Mouse (Mus musculus): ENCODE results near the gene Slc29a4. TPM values are rescaled to one million over a fixed set of nuclear protein-coding genes. Genes with fewer than 3 reads are reported as not detected.

Slc29a4 gene
- polyA plus RNA-seq, 1 experiment from 2014 or later, result 0.16 TPM

DNA sequence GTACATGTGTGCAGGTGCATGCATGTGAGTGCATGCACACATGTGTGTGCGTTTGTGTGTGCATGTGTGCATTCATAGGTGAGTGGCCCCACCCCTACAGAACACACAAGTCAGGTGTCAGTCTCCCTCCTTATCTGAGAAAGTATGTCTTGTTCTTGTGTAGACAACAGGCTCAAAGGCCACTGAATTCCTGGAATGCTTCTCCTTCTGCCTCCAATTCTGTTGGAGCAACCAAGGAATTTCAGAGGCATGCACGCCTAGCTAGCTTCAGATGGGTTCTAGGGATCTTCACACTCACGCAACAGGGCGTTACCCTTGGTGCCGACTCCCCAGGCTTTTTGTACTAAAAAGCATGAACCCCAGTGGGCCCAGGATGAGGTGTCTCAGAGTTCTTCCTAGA, 77.3 kb downstream of the Slc29a4 start:
- Histone ChIP-seq H3K4me3 (ENCODE audit: low read depth, low read length) (no peak overlapping the region), H3K9ac (replicated peaks) (no peak overlapping the region), H3K4me1 (ENCODE audit: insufficient read depth) (peaks cover 2% of the 10 kb centered on the region; the same call in 1 of the 2 replicates), H3K4me2 (ENCODE audit: low read depth, low read length) (no peak overlapping the region), H3K27me3 (ENCODE audit: insufficient read depth, low read length) (no peaks in the 10 kb centered on the region), H3K9me3 (ENCODE audit: low read length) (no peaks in the 10 kb centered on the region), H3K27ac (ENCODE audit: low read depth) (no peak overlapping the region), H3K36me3 (replicated peaks; ENCODE audit: insufficient read depth, low read length) (peaks cover 67% of the 10 kb centered on the region)
- TF ChIP-seq CTCF (IDR thresholded peaks at IDR 0.05; ENCODE audit: low read depth) (no peak), EP300 (IDR thresholded peaks at IDR 0.05; ENCODE audit: low read depth) (no peak)
- DNase-seq (no peak), ATAC-seq (no peak)
- WGBS (ENCODE audit: insufficient replicate concordance), result 70% methylated on average over 5 of the region's 5 CpGs

DNA sequence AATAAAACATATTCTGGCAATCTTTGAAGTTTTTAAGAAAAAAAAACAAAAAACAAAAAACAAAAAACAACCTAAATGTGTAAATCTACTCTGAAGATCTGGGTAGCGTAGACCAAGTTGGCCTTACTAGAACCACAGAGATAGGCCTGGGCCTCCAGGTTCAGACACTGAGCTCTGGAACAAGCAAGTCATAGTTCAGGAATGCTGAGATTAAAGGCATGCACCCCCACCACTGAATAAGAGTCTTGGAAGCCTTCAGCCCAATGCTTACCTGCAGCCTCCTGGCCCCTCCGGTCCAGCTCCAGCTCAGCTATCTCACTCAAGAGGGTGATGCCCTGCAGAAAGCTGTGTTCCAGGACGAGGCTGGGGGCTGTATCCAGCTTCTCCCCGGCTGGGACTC, 78.7 kb downstream of the Slc29a4 start:
- no peak for DNase-seq
- Histone ChIP-seq H3K4me1 (ENCODE audit: insufficient read depth) (peaks cover 2% of the 10 kb centered on the region; the same call in 1 of the 2 replicates), H3K36me3 (replicated peaks; ENCODE audit: insufficient read depth, low read length) (peaks cover 61% of the 10 kb centered on the region), H3K27ac (ENCODE audit: low read depth) (no peak overlapping the region), H3K9me3 (ENCODE audit: low read length) (no peaks in the 10 kb centered on the region), H3K27me3 (ENCODE audit: insufficient read depth, low read length) (no peaks in the 10 kb centered on the region), H3K4me2 (ENCODE audit: low read depth, low read length) (no peak overlapping the region), H3K9ac (replicated peaks) (no peak overlapping the region), H3K4me3 (ENCODE audit: low read depth, low read length) (no peak overlapping the region)
- no peak for ATAC-seq
- WGBS (ENCODE audit: insufficient replicate concordance), result 87% methylated on average over 4 of the region's 4 CpGs
- no peak for TF ChIP-seq CTCF (IDR thresholded peaks at IDR 0.05; ENCODE audit: low read depth)
- no peak for TF ChIP-seq EP300 (IDR thresholded peaks at IDR 0.05; ENCODE audit: low read depth)

GRCm38 (mm10) chr5:142771964-142772363, 79.7 kb downstream of the Slc29a4 start:
- peak; percentile 78 for ATAC-seq
- no peak overlapping the region for H3K4me3 ChIP-seq (ENCODE audit: low read depth, low read length)
- peaks cover 2% of the 10 kb centered on the region; the same call in 1 of the 2 replicates for H3K4me1 ChIP-seq (ENCODE audit: insufficient read depth)
- H3K4me2 ChIP-seq (ENCODE audit: low read depth, low read length), result no peak overlapping the region
- TF ChIP-seq CTCF (IDR thresholded peaks at IDR 0.05; ENCODE audit: low read depth) (no peak), EP300 (IDR thresholded peaks at IDR 0.05; ENCODE audit: low read depth) (no peak)
- no peak overlapping the region for H3K27ac ChIP-seq (ENCODE audit: low read depth)
- H3K9me3 ChIP-seq (ENCODE audit: low read length), result no peaks in the 10 kb centered on the region
- H3K36me3 ChIP-seq (replicated peaks; ENCODE audit: insufficient read depth, low read length), result peaks cover 55% of the 10 kb centered on the region
- no peak overlapping the region for H3K9ac ChIP-seq (replicated peaks)
- DNase-seq, result peak; percentile 37
- 69% methylated on average over 14 of the region's 15 CpGs for WGBS (ENCODE audit: insufficient replicate concordance)
- H3K27me3 ChIP-seq (ENCODE audit: insufficient read depth, low read length), result no peaks in the 10 kb centered on the region

Other genes with a start within 250 kb of the Slc29a4 start
- 2.8 and 4.0 TPM in 2 replicates for gene Ap5z1, start 228.6 kb upstream of the Slc29a4 start, polyA plus RNA-seq (2015; fragmentation: Nextera tagmentation; extraction: Ambion mirVana)
- gene Papolb, start 162.4 kb upstream of the Slc29a4 start, polyA plus RNA-seq (2015; fragmentation: Nextera tagmentation; extraction: Ambion mirVana), result not detected in 2 replicates
- gene Radil, start 141.4 kb upstream of the Slc29a4 start, polyA plus RNA-seq (2015; fragmentation: Nextera tagmentation; extraction: Ambion mirVana), result 0.05 TPM in 1 of 2 replicates, not detected in the other
- gene Mmd2, start 83.7 kb upstream of the Slc29a4 start, polyA plus RNA-seq (2015; fragmentation: Nextera tagmentation; extraction: Ambion mirVana), result 9.1 and 11.8 TPM in 2 replicates
- gene Wipi2, start 64.8 kb upstream of the Slc29a4 start, polyA plus RNA-seq (2015; fragmentation: Nextera tagmentation; extraction: Ambion mirVana), result 16.7 and 18.6 TPM in 2 replicates
- gene Tnrc18, start 125.2 kb downstream of the Slc29a4 start, polyA plus RNA-seq (2015; fragmentation: Nextera tagmentation; extraction: Ambion mirVana), result 2.9 and 4.0 TPM in 2 replicates
- gene Fbxl18, start 202.9 kb downstream of the Slc29a4 start, polyA plus RNA-seq (2015; fragmentation: Nextera tagmentation; extraction: Ambion mirVana), result 1.8 and 3.2 TPM in 2 replicates
- 6,710 and 7,738 TPM in 2 replicates for gene Actb, start 214.2 kb downstream of the Slc29a4 start, polyA plus RNA-seq (2015; fragmentation: Nextera tagmentation; extraction: Ambion mirVana)

Data from liver, postnatal 0 days (tissue).